Mouse (Mus musculus): ENCODE data around the gene Slc6a21. TPM values are rescaled to one million over a fixed set of nuclear protein-coding genes. Genes with fewer than 3 reads are reported as not detected.

Slc6a21 gene
- total RNA-seq, 2 experiments from 2014 or later = not detected

Other genes starting within 250 kb of the Slc6a21 start
Only the 30 nearest of the 37 such genes appear.
- 4.6 and 7.8 TPM in 2 replicates for gene Rcn3, start 185.3 kb upstream of the Slc6a21 start, total RNA-seq (2015)
- 5.4 TPM in 2 replicates for gene Rcn3, start 185.3 kb upstream of the Slc6a21 start, total RNA-seq (2017)
- 0.54 and 0.62 TPM in 2 replicates for gene Fcgrt, start 173.7 kb upstream of the Slc6a21 start, total RNA-seq (2015)
- gene Fcgrt, start 173.7 kb upstream of the Slc6a21 start, total RNA-seq (2017) = 3.9 TPM in 2 replicates
- 3,046 and 3,197 TPM in 2 replicates for gene Rps11, start 153.1 kb upstream of the Slc6a21 start, total RNA-seq (2015)
- gene Rps11, start 153.1 kb upstream of the Slc6a21 start, total RNA-seq (2017) = 1,081 and 1,541 TPM in 2 replicates
- gene Rpl13a, start 148.8 kb upstream of the Slc6a21 start, total RNA-seq (2015) = 2,930 and 3,118 TPM in 2 replicates
- gene Rpl13a, start 148.8 kb upstream of the Slc6a21 start, total RNA-seq (2017) = 3,320 and 3,859 TPM in 2 replicates
- not detected in 2 replicates for gene Gm45713, start 141.3 kb upstream of the Slc6a21 start, total RNA-seq (2015)
- gene Gm45713, start 141.3 kb upstream of the Slc6a21 start, total RNA-seq (2017) = 1.4 TPM in 1 of 2 replicates, not detected in the other
- 8.2 and 8.5 TPM in 2 replicates for gene Flt3l, start 141.1 kb upstream of the Slc6a21 start, total RNA-seq (2015)
- 4.7 and 7.0 TPM in 2 replicates for gene Flt3l, start 141.1 kb upstream of the Slc6a21 start, total RNA-seq (2017)
- 114 and 146 TPM in 2 replicates for gene Pih1d1, start 123.2 kb upstream of the Slc6a21 start, total RNA-seq (2015)
- gene Pih1d1, start 123.2 kb upstream of the Slc6a21 start, total RNA-seq (2017) = 34.9 and 61.8 TPM in 2 replicates
- gene Aldh16a1, start 122.9 kb upstream of the Slc6a21 start, total RNA-seq (2015) = 57.5 and 59.3 TPM in 2 replicates
- gene Aldh16a1, start 122.9 kb upstream of the Slc6a21 start, total RNA-seq (2017) = 23.4 and 25.8 TPM in 2 replicates
- gene Slc17a7, start 113.6 kb upstream of the Slc6a21 start, total RNA-seq (2015) = 0.07 TPM in 1 of 2 replicates, not detected in the other
- gene Slc17a7, start 113.6 kb upstream of the Slc6a21 start, total RNA-seq (2017) = not detected in 2 replicates
- not detected in 2 replicates for gene Gfy, start 97.9 kb upstream of the Slc6a21 start, total RNA-seq (2015)
- gene Gfy, start 97.9 kb upstream of the Slc6a21 start, total RNA-seq (2017) = not detected in 2 replicates
- gene Pth2, start 96.5 kb upstream of the Slc6a21 start, total RNA-seq (2015) = not detected in 2 replicates
- gene Pth2, start 96.5 kb upstream of the Slc6a21 start, total RNA-seq (2017) = not detected in 2 replicates
- gene Ccdc155, start 72.6 kb upstream of the Slc6a21 start, total RNA-seq (2015) = 0.15 TPM in 1 of 2 replicates, not detected in the other
- gene Ccdc155, start 72.6 kb upstream of the Slc6a21 start, total RNA-seq (2017) = 0.34 TPM in 1 of 2 replicates, not detected in the other
- gene Dkkl1, start 65.4 kb upstream of the Slc6a21 start, total RNA-seq (2015) = 3.8 and 5.4 TPM in 2 replicates
- 4.2 and 5.6 TPM in 2 replicates for gene Dkkl1, start 65.4 kb upstream of the Slc6a21 start, total RNA-seq (2017)
- gene Tead2, start 61.8 kb upstream of the Slc6a21 start, total RNA-seq (2015) = 2.2 TPM in 1 of 2 replicates, not detected in the other
- 0.20 TPM in 1 of 2 replicates, not detected in the other for gene Tead2, start 61.8 kb upstream of the Slc6a21 start, total RNA-seq (2017)
- 104 and 124 TPM in 2 replicates for gene Cd37, start 38.4 kb upstream of the Slc6a21 start, total RNA-seq (2015)
- gene Cd37, start 38.4 kb upstream of the Slc6a21 start, total RNA-seq (2017) = 76.6 and 81.9 TPM in 2 replicates
- not detected in 2 replicates for gene Slc6a16, start 36.4 kb upstream of the Slc6a21 start, total RNA-seq (2015)
- not detected in 2 replicates for gene Slc6a16, start 36.4 kb upstream of the Slc6a21 start, total RNA-seq (2017)
- 1.0 and 1.8 TPM in 2 replicates for gene Trpm4, start 56.3 kb downstream of the Slc6a21 start, total RNA-seq (2015)
- 1.2 and 1.4 TPM in 2 replicates for gene Trpm4, start 56.3 kb downstream of the Slc6a21 start, total RNA-seq (2017)
- gene Hrc, start 57.8 kb downstream of the Slc6a21 start, total RNA-seq (2015) = not detected in 2 replicates
- not detected in 2 replicates for gene Hrc, start 57.8 kb downstream of the Slc6a21 start, total RNA-seq (2017)
- gene Ppfia3, start 89.5 kb downstream of the Slc6a21 start, total RNA-seq (2015) = not detected in 2 replicates
- not detected in 2 replicates for gene Ppfia3, start 89.5 kb downstream of the Slc6a21 start, total RNA-seq (2017)
- not detected in 2 replicates for gene Lin7b, start 93.1 kb downstream of the Slc6a21 start, total RNA-seq (2015)
- gene Lin7b, start 93.1 kb downstream of the Slc6a21 start, total RNA-seq (2017) = not detected in 2 replicates
- gene Snrnp70, start 118.2 kb downstream of the Slc6a21 start, total RNA-seq (2015) = 105 and 107 TPM in 2 replicates
- gene Snrnp70, start 118.2 kb downstream of the Slc6a21 start, total RNA-seq (2017) = 387 and 490 TPM in 2 replicates
- not detected in 2 replicates for gene Kcna7, start 128.1 kb downstream of the Slc6a21 start, total RNA-seq (2015)
- not detected in 2 replicates for gene Kcna7, start 128.1 kb downstream of the Slc6a21 start, total RNA-seq (2017)
- gene Ntf5, start 136.2 kb downstream of the Slc6a21 start, total RNA-seq (2015) = 0.10 TPM in 1 of 2 replicates, not detected in the other
- not detected in 2 replicates for gene Ntf5, start 136.2 kb downstream of the Slc6a21 start, total RNA-seq (2017)
- not detected in 2 replicates for gene Lhb, start 143.3 kb downstream of the Slc6a21 start, total RNA-seq (2015)
- not detected in 2 replicates for gene Lhb, start 143.3 kb downstream of the Slc6a21 start, total RNA-seq (2017)
- 22.6 and 26.2 TPM in 2 replicates for gene Gys1, start 157.3 kb downstream of the Slc6a21 start, total RNA-seq (2015)
- gene Gys1, start 157.3 kb downstream of the Slc6a21 start, total RNA-seq (2017) = 22.3 and 24.4 TPM in 2 replicates
- 180 and 205 TPM in 2 replicates for gene Ruvbl2, start 160.6 kb downstream of the Slc6a21 start, total RNA-seq (2015)
- gene Ruvbl2, start 160.6 kb downstream of the Slc6a21 start, total RNA-seq (2017) = 170 and 193 TPM in 2 replicates
- 1,479 and 1,608 TPM in 2 replicates for gene Ftl1, start 182.4 kb downstream of the Slc6a21 start, total RNA-seq (2015)
- gene Ftl1, start 182.4 kb downstream of the Slc6a21 start, total RNA-seq (2017) = 770 and 961 TPM in 2 replicates
- 20.7 and 21.5 TPM in 2 replicates for gene Bax, start 189.4 kb downstream of the Slc6a21 start, total RNA-seq (2015)
- gene Bax, start 189.4 kb downstream of the Slc6a21 start, total RNA-seq (2017) = 29.6 and 35.2 TPM in 2 replicates
- 0.07 TPM in 1 of 2 replicates, not detected in the other for gene Tulp2, start 204.4 kb downstream of the Slc6a21 start, total RNA-seq (2015)
- gene Tulp2, start 204.4 kb downstream of the Slc6a21 start, total RNA-seq (2017) = not detected in 2 replicates
- gene Gm45808, start 209.3 kb downstream of the Slc6a21 start, total RNA-seq (2015) = not detected in 2 replicates
- not detected in 2 replicates for gene Gm45808, start 209.3 kb downstream of the Slc6a21 start, total RNA-seq (2017)